Mouse (Mus musculus) liver, embryonic 14.5 days (tissue): ENCODE data around the gene Cst11. TPM values are rescaled to one million over a fixed set of nuclear protein-coding genes. Genes with fewer than 3 reads are reported as not detected.

Experiments used
- ATAC-seq: fragments of 200-750 bp; cut with Nextera tagmentation; 2 replicates; pipeline ENCODE4 v1.8.0; 2017; ENCODE audit warnings: moderate number of reproducible peaks, mild to moderate bottlenecking, moderate library complexity; ENCODE audit not compliant: insufficient read depth
- DNase-seq, 3 experiments: peaks; one replicate each; pipeline ENCODE4 v3.0.0-alpha.2; 2012 to 2013; ENCODE audit warnings: low read depth in 3 of 3, low spot score in 3 of 3
- H3K27ac ChIP-seq: fragments of 300-500 bp; sonication (generic); 2 replicates; pipeline ENCODE4 v1.5.1; 2014; ENCODE audit warnings: moderate library complexity, mild to moderate bottlenecking, control low read depth, inconsistent platforms
- H3K27me3 ChIP-seq: fragments of 300-500 bp; sonication (generic); 2 replicates; pipeline ENCODE4 v1.6.1; 2014; ENCODE audit warnings: mild to moderate bottlenecking, low read length, moderate library complexity; ENCODE audit not compliant: control insufficient read depth, insufficient read depth
- H3K36me3 ChIP-seq: fragments of 300-500 bp; sonication (generic); replicated peaks from 2 replicates; pipeline ENCODE4 v1.6.1; 2014; ENCODE audit warnings: low read depth; ENCODE audit not compliant: control insufficient read depth, insufficient read depth
- H3K4me1 ChIP-seq, 2 experiments: fragments of 200-500 bp in 1 of 2; fragments of 300-500 bp in 1 of 2; sonication (generic) in 1 of 2; replicated peaks; 2 replicates each; pipeline ENCODE4 v1.6.1; 2012 to 2014; ENCODE audit warnings: antibody characterized with exemption in 1 of 2, inconsistent platforms in 1 of 2, low read length in 1 of 2; ENCODE audit not compliant: control insufficient read depth in 2 of 2, insufficient read depth in 2 of 2
- H3K4me2 ChIP-seq: fragments of 300-500 bp; sonication (generic); 2 replicates; pipeline ENCODE4 v1.6.1; 2014; ENCODE audit warnings: low read depth, mild to moderate bottlenecking, control low read depth, moderate library complexity
- H3K4me3 ChIP-seq, 2 experiments: fragments of 200-500 bp in 1 of 2; fragments of 300-500 bp in 1 of 2; sonication (generic) in 1 of 2; 2 replicates each; pipeline ENCODE4 v1.5.1; 2012 to 2014; ENCODE audit warnings: low read depth in 2 of 2, low read length in 2 of 2, mild to moderate bottlenecking in 2 of 2, control low read depth in 1 of 2, inconsistent platforms in 1 of 2, moderate library complexity in 1 of 2; ENCODE audit not compliant: insufficient read depth in 1 of 2
- H3K9ac ChIP-seq: fragments of 300-500 bp; sonication (generic); replicated peaks from 2 replicates; pipeline ENCODE4 v1.6.1; 2014; ENCODE audit warnings: mild to moderate bottlenecking, control low read depth, moderate library complexity
- H3K9me3 ChIP-seq: fragments of 300-500 bp; sonication (generic); 2 replicates; pipeline ENCODE4 v1.6.1; 2016; ENCODE audit warnings: low read length, mixed read lengths; ENCODE audit not compliant: control insufficient read depth
- CTCF ChIP-seq: IDR thresholded peaks from 2 replicates; pipeline ENCODE4 v1.5.1; 2016; ENCODE audit warnings: antibody characterized with exemption, low read depth, control low read depth
- EP300 ChIP-seq: IDR thresholded peaks from 2 replicates; pipeline ENCODE4 v1.6.1; 2016; ENCODE audit warnings: antibody characterized with exemption, low read depth
- WGBS: fragments of 180-500 bp; shearing (Covaris S2); extraction: QIAGEN DNeasy Blood & Tissue Kit; methylation state at CpG from one replicate; pipeline ENCODE4 v1.1.7; 2014; ENCODE audit not compliant: insufficient replicate concordance; 5-methylcytosine and 5-hydroxymethylcytosine counted together
- polyA plus RNA-seq, 2 experiments: library from polyadenylated mRNA; depleted of rRNA in 1 of 2; stranded (reverse) in 1 of 2; unstranded in 1 of 2; fragments of >200 nt; fragmentation: Nextera tagmentation in 1 of 2; extraction: Ambion mirVana in 1 of 2; gene quantifications; 2 replicates each; pipeline versions ENCODE4 v1.2.1 to v1.2.3; 2012 to 2014

The Cst11 gene
- polyA plus RNA-seq, 2 experiments: not detected

DNA sequence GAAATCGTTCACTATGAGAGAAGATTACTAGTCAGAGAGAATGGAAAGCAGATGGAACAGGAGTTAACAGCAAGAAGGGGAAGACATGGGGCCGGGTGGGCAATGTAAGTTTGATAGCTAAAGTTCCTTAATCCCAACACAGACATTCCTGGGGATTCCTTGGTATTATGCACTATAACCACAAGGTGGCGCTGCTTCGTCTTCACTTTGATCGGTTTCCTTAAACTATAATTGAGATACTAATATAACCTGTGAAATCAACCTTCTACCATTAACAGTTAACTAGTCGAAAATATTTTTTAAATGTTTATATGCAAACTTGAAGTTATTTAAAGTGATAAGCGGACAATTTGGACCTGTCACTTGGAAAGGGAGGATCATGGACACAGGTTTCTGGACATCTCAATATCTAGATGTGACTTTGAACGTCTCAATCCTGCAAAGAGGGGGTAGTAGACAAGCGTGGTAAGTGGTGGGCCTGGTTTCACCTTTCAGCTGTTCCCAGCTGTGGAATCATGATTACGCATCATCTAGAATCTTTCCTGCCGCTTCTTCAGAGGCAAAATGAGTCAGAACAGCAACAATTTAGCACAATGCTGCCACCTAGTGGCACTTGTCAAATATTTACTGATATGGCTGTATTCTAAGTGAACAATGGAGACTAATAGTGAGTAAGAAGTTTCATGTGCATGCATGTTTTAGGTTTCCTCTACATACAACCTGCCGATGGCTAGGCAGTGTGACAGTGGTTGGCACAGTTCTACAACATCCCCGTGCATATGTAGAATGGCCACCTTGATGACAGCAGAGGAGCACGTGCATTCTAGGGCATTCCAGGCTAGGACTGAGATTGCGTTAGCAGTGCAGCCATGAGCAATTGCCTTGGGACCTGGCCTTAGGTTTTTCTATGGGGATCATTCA lies 19.1 kb downstream of the Cst11 start:
- no peaks in the 10 kb centered on the region for H3K9me3 ChIP-seq
- no peaks in the 10 kb centered on the region for H3K4me1 ChIP-seq
- TF ChIP-seq EP300 (no peak), CTCF (peak; percentile 72)
- H3K27ac ChIP-seq: no peak overlapping the region
- H3K36me3 ChIP-seq: no peaks in the 10 kb centered on the region
- DNase-seq (peak; percentile 57 to 73 (median 64)), ATAC-seq (peak; percentile 62; the same call in 1 of the 2 replicates)
- 0 out of 4 replicates have a peak overlapping the region, but pooled peaks have one; percentile 15 to 28 for H3K4me3 ChIP-seq
- H3K4me2 ChIP-seq: peak overlapping the region; percentile 60
- no peaks in the 10 kb centered on the region for H3K27me3 ChIP-seq
- no peak overlapping the region for H3K9ac ChIP-seq
- 12% methylated on average over 15 of the region's 15 CpGs for WGBS

DNA sequence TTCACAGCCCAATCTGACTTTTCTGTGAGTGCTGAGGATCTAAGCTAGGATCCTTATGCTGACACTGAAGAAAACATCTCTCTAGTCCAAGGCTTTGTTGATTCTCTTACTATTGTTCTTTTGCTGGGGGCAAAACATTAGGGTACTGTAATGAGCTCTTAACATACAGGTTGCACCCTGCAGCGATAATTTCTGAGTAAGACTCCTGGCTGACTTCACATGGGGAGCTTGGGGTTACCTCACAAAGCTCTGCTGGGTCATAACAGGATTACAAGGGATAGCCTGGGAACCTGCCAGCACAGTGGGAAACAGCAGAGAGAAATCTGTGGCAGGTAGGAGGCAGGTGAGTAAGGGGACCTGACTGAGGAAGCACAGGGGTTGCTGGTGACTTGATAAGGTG lies 21.2 kb downstream of the Cst11 start, which contains the start of gene Cstl1:
Gene Cstl1, plus strand, starts transcription at position 301 of the 400 bp plus-strand sequence.
- TF ChIP-seq EP300 (no peak), CTCF (no peak)
- 60% methylated on average over 1 of the region's 1 CpGs for WGBS
- Histone ChIP-seq H3K27ac (no peak within 1 kb of the TSS), H3K27me3 (no peaks in the 10 kb centered on the region), H3K4me3 (no peak within 1 kb of the TSS), H3K4me2 (no peak within 1 kb of the TSS), H3K36me3 (no peaks in the 10 kb centered on the region), H3K9ac (no peak within 1 kb of the TSS), H3K9me3 (no peaks in the 10 kb centered on the region), H3K4me1 (no peaks in the 10 kb centered on the region)
- no peak for DNase-seq
- ATAC-seq: no peak

- no peak for TF ChIP-seq EP300
- no peak for TF ChIP-seq CTCF
Observed at GRCm38 (mm10) chr2:148743846-148744407, 27.4 kb downstream of the Cst11 start.

GRCm38 (mm10) chr2:148743001-148743400 lies 28.3 kb downstream of the Cst11 start:
- TF ChIP-seq CTCF (no peak), EP300 (no peak)
- DNase-seq: no peak
- WGBS: 56% methylated on average over 3 of the region's 3 CpGs

More at GRCm38 (mm10) chr2:148743846-148744407, 27.4 kb downstream of the Cst11 start:
- Histone ChIP-seq H3K4me1 (no peaks in the 10 kb centered on the region), H3K9me3 (no peaks in the 10 kb centered on the region), H3K27ac (no peak overlapping the region), H3K9ac (no peak overlapping the region), H3K4me3 (no peak overlapping the region), H3K27me3 (no peaks in the 10 kb centered on the region), H3K36me3 (no peaks in the 10 kb centered on the region), H3K4me2 (no peak overlapping the region)
- ATAC-seq (no peak), DNase-seq (no peak)
- WGBS: 44% methylated on average over 3 of the region's 3 CpGs

More at GRCm38 (mm10) chr2:148743001-148743400, 28.3 kb downstream of the Cst11 start:
- no peaks in the 10 kb centered on the region for H3K4me1 ChIP-seq
- H3K4me2 ChIP-seq: no peak overlapping the region
- no peaks in the 10 kb centered on the region for H3K36me3 ChIP-seq
- H3K4me3 ChIP-seq: no peak overlapping the region
- ATAC-seq: no peak
- no peak overlapping the region for H3K9ac ChIP-seq
- no peak overlapping the region for H3K27ac ChIP-seq
- H3K27me3 ChIP-seq: no peaks in the 10 kb centered on the region
- no peaks in the 10 kb centered on the region for H3K9me3 ChIP-seq
